Mouse (Mus musculus) kidney, postnatal 4 days (tissue): ENCODE measurements at regions not wholly inside any gene's neighbourhood (a gene's known extent, or its start where the extent isn't known, plus 50 kb on each side); places are given as distances from the start of the nearest gene placed in this dataset.

Source experiments
- DNase-seq, 2 experiments: peaks; one replicate each; pipeline ENCODE4 v3.0.0; 2021; ENCODE audit warnings: mixed read lengths in 2 of 2

- no peak for DNase-seq
Measured at GRCm38 (mm10) chr9:103813791-103814190, 52.2 kb upstream of the Tmem108 start.

GRCm38 (mm10) chr9:103818998-103819397 is 57.4 kb upstream of the Tmem108 start:
- no peak for DNase-seq

- DNase-seq = no peak
Measured at GRCm38 (mm10) chr9:103821632-103822031, 60.0 kb upstream of the Tmem108 start.

DNA sequence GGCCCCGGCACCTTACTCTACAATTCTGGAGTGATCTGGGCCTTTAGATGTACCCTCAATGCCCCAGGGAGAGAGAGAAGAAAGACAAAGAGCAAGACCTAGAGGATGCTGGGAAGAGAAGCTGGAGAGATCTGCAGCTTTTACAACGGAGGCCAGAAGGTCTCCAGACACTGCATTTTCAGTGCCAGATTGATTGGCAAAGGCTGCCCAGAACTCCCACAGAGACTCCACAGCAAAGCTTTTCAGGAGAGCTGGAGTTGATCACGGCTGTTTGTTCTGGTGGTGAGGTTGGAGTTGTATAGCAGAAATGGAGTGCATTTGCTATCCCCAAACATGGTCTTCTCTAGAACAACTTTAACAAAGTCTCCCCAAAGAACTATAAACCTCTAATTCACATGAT is 61.9 kb upstream of the Tmem108 start:
- no peak for DNase-seq

- DNase-seq = no peak
Measured at GRCm38 (mm10) chr9:103841199-103841598, 79.6 kb upstream of the Tmem108 start.

- DNase-seq = no peak
Measured at GRCm38 (mm10) chr9:103843836-103844235, 82.2 kb upstream of the Tmem108 start.

DNA sequence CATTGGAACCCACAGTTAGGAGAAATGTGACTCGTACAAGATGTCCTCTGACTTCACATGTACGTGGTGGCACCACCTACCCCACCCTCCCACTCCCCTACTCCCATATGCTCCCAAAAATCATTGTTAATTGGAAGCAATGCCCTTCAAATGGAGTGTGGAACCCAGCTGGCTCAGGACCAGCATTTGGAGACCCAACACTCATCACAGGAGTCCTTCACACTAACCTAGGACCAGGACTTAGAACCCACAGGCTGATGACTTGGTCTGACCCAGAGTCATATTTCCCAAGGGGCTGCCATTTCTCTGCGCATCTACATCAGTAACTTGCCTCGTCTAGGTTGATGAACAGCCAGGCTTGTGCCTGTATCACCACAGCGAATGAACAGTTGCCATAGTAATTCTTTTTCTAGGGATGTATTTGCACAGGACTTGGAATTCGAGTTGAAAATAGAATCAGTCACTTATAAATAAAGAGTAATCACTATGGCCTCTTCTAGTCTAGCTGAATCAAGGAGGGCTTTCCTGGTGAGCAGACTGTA is 84.3 kb upstream of the Tmem108 start:
- no peak for DNase-seq

- DNase-seq = no peak
Measured at GRCm38 (mm10) chr9:103847931-103848330, 86.3 kb upstream of the Tmem108 start.

- DNase-seq = no peak
Measured at GRCm38 (mm10) chr9:103849079-103849478, 87.4 kb upstream of the Tmem108 start.

DNA sequence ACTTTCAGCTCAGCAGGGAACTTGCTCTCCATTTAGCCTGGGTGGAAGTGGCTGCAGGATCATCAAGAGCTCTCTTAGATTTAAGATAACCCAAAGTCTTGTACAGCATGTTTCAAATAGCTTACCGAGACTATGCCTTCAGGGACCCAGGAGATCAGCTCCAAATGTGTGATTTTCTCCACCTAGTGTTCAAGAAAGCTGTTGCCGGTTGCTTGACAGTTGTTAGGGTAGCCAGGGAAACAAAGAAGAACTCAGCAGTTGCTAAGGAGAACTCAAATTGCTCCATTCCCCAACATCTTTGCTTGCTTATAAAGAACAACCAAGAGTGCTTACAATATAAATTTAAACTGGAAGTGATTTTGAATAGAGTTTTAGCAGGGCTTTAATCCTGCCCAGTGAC is 91.1 kb upstream of the Tmem108 start:
- DNase-seq = no peak

DNA sequence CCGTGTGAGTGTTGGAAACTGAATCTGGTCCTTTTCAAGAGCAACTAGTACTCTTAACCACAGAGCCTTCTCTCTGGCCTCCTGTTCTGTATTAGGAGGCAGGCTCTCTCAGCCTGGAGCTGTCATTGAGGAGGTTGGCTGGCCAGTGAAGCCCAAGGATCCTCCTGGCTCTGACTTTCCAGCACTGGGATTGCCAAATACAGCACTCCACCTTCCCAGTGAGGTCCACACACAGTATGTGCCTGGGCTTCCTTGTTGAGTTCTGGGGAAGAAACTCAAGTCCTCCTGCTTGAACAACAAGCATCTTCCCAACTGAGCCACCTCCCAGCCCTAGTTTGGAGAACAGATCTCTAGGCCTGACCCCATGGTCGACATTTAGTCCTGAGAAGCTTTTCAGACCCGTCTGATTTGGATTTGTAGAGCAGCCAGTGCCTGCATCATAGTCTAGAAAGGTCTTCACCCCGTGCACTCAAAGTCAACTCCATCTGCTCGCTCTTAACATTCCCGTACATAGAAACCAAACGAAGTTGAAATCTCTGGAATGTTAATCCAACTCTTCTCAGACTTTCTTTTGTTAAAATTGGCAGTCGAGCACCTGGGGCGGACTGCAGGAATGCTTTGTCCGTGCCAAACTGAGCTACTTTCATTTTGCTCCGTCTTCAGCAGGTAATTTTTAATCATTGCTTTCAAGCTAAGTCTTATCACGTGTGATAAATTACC is 99.2 kb upstream of the Tmem108 start:
- no peak for DNase-seq

- DNase-seq = no peak
Measured at GRCm38 (mm10) chr9:103862493-103862892, 100.9 kb upstream of the Tmem108 start.

GRCm38 (mm10) chr9:103867433-103868209 is 106.0 kb upstream of the Tmem108 start:
- no peak for DNase-seq

- DNase-seq = no peak
Measured at GRCm38 (mm10) chr9:103869276-103869675, 107.6 kb upstream of the Tmem108 start.

- no peak for DNase-seq
Measured at GRCm38 (mm10) chr9:103872119-103872518, 110.5 kb upstream of the Tmem108 start.

DNA sequence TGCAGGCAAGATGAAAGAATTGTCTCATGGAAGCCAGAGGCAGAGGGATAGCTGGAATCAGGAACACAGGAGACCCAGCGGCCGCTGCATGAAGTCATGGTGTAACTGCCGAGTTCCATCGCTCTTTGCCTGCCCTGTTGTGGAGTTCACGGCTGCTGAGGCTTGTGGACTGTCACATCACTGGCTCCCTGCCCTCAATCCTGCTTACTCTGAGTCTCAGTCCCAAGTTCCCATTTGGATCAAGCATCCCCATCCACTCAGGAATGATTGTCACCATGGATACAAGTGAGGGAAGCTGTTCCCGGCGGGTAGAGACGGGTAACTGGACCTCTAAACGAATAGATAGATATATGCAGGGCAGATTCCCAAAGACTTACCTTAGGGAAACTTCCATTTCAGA is 112.2 kb upstream of the Tmem108 start:
- DNase-seq = peak in 1 of 2 experiments; percentile 2

GRCm38 (mm10) chr9:103877851-103878250 is 116.2 kb upstream of the Tmem108 start:
- DNase-seq = no peak

- DNase-seq = no peak
Measured at GRCm38 (mm10) chr9:103892827-103893226, 109.5 kb upstream of the Nphp3 start.

- no peak for DNase-seq
Measured at GRCm38 (mm10) chr9:103894376-103894775, 108.0 kb upstream of the Nphp3 start.

- DNase-seq = no peak
Measured at GRCm38 (mm10) chr9:103899311-103899710, 103.0 kb upstream of the Nphp3 start.

DNA sequence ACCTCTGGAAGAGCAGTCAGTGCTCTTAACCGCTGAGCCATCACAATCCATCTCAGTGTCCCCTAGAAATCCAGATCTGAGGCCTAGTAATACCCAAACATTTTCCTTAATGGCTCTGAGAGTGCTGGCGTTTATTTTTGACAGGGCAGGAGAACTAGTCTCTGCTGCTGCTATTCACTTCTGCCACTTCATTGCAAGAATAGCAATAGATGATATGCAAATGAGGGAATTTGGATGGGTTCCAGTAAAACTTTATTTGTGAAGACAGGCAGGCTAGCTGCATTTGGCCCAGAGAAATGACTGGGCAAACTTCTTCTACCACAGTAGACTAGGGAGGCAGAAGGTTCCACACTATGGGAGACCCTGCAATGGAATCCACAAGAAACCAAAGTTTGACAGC is 91.0 kb upstream of the Nphp3 start:
- DNase-seq = no peak

GRCm38 (mm10) chr9:103915126-103915525 is 87.2 kb upstream of the Nphp3 start:
- DNase-seq = no peak

DNA sequence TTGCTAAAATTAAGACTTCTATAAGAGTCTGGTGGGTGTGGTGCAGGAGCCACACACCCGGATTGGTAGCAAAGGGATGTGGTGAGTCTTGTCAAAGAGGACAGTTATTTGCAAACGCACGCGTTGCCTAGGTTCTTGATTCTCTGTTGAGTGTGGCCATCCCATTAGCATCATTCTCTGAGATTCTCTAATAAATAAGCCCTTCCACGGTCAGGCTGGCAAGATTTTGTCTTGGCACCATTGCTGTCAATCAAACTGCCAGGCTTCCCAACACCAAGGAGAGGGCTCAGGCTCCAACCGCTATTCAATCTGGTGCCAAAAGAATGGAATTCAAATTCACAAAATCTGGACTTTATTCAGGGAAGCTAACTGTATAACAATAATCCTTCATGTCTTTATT is 84.6 kb upstream of the Nphp3 start:
- DNase-seq = no peak

DNA sequence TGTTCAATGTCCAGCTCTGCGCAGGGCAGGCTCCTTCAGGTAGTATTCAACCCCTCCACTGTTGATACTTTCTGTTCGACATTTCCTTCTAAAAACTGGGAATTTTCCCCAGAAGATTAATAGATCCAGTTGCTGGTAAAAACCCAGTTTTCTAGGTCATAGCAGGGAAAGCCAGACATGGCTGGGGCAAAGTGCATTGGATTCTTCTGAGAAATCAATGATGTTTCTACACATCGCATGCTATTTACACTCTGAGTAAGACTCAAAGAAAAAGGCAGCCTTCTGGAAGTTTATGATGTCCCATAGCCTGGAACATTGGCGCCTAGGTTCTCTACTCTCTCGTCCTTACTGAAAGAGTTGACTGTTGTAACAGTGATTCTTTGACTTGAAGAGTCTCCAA is 80.0 kb upstream of the Nphp3 start:
- no peak for DNase-seq
